Comparison of ENCODE assay signal across 21 mouse cellular contexts in genomic region chr16:9115548-9115947, GRCm38 (mm10).
DNase-seq lines count a peak whose midpoint lies in the region; TF ChIP-seq lines count a peak whose summit lies in the region.
"Had no signal": no experiment of that assay in that cellular context is flagged by ENCODE, and none has a peak within 500 bp of the region (broad histone marks: within the 10 kb centered on the region; RNA-seq: fewer than 3 reads in every experiment).

No protein-coding gene starts in this region.

- H3K4me3 ChIP-seq in layer of hippocampus, adult 2 months: no peak overlapping the region
- H3K4me3 ChIP-seq: embryonic facial prominence, embryonic 13.5 days; kidney, embryonic 15.5 days; limb, embryonic 15.5 days had no signal

- peak overlapping the region; percentile 37; the same call in 1 of the 2 replicates for H3K27ac ChIP-seq in layer of hippocampus, adult 2 months
- H3K27ac ChIP-seq: embryonic facial prominence, embryonic 13.5 days; kidney, embryonic 15.5 days; limb, embryonic 15.5 days; liver, embryonic 14.5 days had no signal

- no peak for TF ChIP-seq CTCF in layer of hippocampus, adult 2 months (conservative IDR thresholded peaks at IDR 0.05)

- DNase-seq in layer of hippocampus, adult 2 months (ENCODE audit: low spot score in 2 of 2): no peak
- DNase-seq in layer of hippocampus, adult 11-12 months (ENCODE audit: low spot score): no peak
- peak; percentile 69 for DNase-seq in embryo, embryonic 10 days (ENCODE audit: low spot score)
- peak; percentile 73 for DNase-seq in embryo, embryonic 11 days
- peak; percentile 31 for DNase-seq in forelimb bud, embryonic 11.5 days (ENCODE audit: low read depth, low spot score)
- no peak for DNase-seq in left cerebral cortex, postnatal 10 days (ENCODE audit: extremely low spot score in 1 of 2, low spot score in 2 of 2)
- no peak for DNase-seq in spleen, postnatal 4 days (ENCODE audit: low spot score in 2 of 2)
- DNase-seq: adrenal gland, adult 8-10 months; cerebellum, adult 2 months; cerebellum, postnatal 25 days; kidney, adult 11 months; kidney, postnatal 36 days; layer of hippocampus, adult 9-11 months; left cerebral cortex, postnatal 4 days; lung, embryonic 14.5 days; right cerebral cortex, postnatal 25 days; thymus, postnatal 14 days had no signal

- intact Hi-C loops in left cerebral cortex, postnatal 10 days (cut with DNase I): no loop called here

Comparison
In these comparisons a context has a peak if more than half of its experiments do, and no peak if none do; other contexts are left out.
1. DNase-seq: peak in embryo, embryonic 10 days (single experiment), embryo, embryonic 11 days (single experiment) and forelimb bud, embryonic 11.5 days (single experiment); none in layer of hippocampus, adult 2 months (0 of 2), layer of hippocampus, adult 11-12 months (single experiment), left cerebral cortex, postnatal 10 days (0 of 2) and spleen, postnatal 4 days (0 of 2).